Mouse (Mus musculus) lung, adult 2 months (tissue): Measurements from ENCODE around the gene Sidt1. TPM values are rescaled to one million over a fixed set of nuclear protein-coding genes. Genes with fewer than 3 reads are reported as not detected.
"Not testable (repeated sequence)": the region's sequence is repeated elsewhere in the genome, so short reads cannot be mapped to it uniquely, and the experiment has no call there.

Source experiments
- DNase-seq: peaks from one replicate; pipeline ENCODE4 v3.0.0; 2022
- H3K4me1 ChIP-seq: fragments of 200-500 bp; 2 replicates; pipeline ENCODE4 v1.6.1; 2011; ENCODE audit warnings: low read length; ENCODE audit not compliant: control insufficient read depth, insufficient read depth
- H3K4me3 ChIP-seq: fragments of 200-500 bp; replicated peaks from 2 replicates; pipeline ENCODE3; 2011; ENCODE audit warnings: low read depth, mild to moderate bottlenecking, control low read depth, low read length; ENCODE audit errors: extremely low read depth
- CTCF ChIP-seq: fragments of 200-500 bp; IDR thresholded peaks from 2 replicates; pipeline ENCODE4 v1.5.1; 2011; ENCODE audit warnings: mild to moderate bottlenecking, low read length, control low read depth; ENCODE audit not compliant: insufficient read depth
- POLR2A ChIP-seq: fragments of 200-500 bp; IDR thresholded peaks from 2 replicates; pipeline ENCODE4 v1.6.1; 2011; ENCODE audit warnings: low read depth, mild to moderate bottlenecking, control low read depth, low read length, borderline replicate concordance; ENCODE audit errors: extremely low read depth
- WGBS: fragments of 180-500 bp; shearing (Covaris S2); methylation state at CpG from one replicate; pipeline ENCODE4 v1.1.7; 2018; 5-methylcytosine and 5-hydroxymethylcytosine counted together
- polyA plus RNA-seq: library from polyadenylated mRNA; depleted of rRNA; stranded (reverse); fragments of >200 nt; gene quantifications from 2 replicates; pipeline ENCODE4 v1.2.3, GENCODE M21; 2012

Gene Sidt1
- polyA plus RNA-seq, 1 experiment = 4.3 TPM

DNA sequence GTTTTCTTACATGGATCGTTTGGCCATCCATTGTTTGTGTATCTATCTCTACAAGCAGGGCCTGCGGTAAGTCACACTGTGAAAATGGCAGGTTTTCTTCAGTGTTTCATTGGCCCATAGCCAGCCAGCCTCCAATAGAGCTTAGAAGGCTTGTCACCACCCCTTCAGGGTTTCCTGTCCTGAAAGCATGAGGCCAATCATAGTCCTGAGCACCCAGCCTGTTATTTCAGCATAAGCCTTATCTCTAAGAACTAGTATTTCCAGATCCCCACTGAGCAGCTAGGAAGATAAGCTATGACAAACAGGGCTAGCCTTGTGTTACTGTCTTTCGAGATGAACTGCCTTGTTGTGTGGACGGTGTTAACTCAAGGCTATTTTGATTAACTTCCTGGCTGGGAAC, 19.6 kb downstream of the Sidt1 start:
- WGBS = 38% methylated on average over 4 of the region's 4 CpGs
- no peaks in the 10 kb centered on the region for H3K4me1 ChIP-seq
- no peak overlapping the region for H3K4me3 ChIP-seq
- no peak for DNase-seq
- TF ChIP-seq POLR2A (no peak), CTCF (no peak)

DNA sequence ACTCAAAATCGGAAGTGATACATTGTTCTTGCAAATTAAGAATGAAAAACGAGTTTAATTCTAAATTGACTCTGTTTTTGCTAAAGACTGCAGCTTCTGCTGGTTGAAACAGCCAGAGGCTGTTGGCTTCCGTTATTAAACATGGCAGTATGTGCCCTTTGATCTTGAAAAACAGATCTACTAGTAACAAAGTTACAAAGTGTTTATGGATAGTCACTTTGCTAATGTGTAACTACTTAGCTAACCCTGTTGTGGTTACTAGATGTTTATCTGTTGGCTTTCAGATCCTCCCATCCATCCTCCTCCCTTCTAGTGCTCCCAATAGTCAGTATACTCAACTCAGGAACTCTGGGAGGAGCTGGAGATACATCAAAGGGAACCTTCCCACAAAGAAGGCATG, 27.4 kb downstream of the Sidt1 start:
- no peaks in the 10 kb centered on the region for H3K4me1 ChIP-seq
- H3K4me3 ChIP-seq = no peak overlapping the region
- TF ChIP-seq POLR2A (no peak), CTCF (no peak)
- 52% methylated on average over 3 of the region's 3 CpGs for WGBS
- no peak for DNase-seq

DNA sequence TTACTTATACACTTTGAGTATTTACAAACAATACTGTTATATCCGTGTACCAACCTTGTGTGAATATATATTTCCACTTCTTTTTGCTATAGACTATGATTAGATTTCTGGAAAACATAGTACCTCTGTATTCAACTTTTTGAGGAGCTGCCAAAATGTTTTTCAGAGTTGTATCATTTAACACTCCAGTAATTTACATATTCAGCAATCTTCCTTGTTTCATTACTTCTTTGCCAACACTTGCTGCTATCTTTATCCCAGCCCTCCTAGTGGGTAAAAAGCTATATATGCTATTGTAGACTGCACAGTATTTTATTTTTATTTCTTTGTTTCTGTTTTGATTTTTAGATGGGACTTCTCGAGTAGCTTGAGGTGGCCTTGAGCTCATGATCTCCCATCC, 29.2 kb downstream of the Sidt1 start:
- 66% methylated on average over 2 of the region's 2 CpGs for WGBS
- DNase-seq = no peak
- no peaks in the 10 kb centered on the region for H3K4me1 ChIP-seq
- H3K4me3 ChIP-seq = no peak overlapping the region
- TF ChIP-seq POLR2A (no peak), CTCF (no peak)

DNA sequence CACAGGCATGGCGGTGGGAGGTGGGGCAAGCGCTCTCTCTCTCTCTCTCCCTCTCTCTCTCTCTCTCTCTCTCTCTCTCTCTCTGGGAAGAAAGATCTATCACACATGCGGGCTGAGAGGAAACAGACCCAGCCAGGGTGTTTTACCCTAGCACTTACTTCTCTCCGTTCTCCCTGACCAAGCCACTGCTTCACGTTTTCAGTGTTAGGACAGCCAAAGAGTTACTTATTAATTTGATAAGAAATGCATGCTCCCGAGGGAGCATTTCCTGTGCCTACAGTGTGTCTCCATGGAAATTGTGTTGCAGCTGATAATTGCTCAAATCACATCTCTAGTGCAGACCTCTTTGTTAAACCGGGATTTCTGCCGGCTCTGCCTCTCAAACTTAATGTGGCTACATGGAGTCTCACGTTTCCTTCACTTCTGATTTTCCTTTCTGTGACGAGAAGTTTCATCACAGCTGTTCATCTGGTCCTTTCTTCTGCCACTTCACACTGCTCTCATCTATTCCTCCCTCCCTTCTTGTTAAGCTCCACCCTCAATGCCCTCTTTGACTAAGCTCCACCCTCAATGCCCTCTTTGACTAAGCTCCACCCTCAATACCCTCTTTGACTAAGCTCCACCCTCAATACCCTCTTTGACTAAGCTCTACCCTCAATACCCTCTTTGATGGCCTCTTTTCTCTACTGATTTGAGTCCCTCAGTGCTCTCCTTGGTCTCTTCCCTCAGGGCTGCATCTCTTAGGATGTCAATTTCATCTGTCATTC, 30.7 kb downstream of the Sidt1 start:
- Histone ChIP-seq H3K4me1 (no peaks in the 10 kb centered on the region), H3K4me3 (no peak overlapping the region)
- WGBS = 42% methylated on average over 10 of the region's 10 CpGs
- TF ChIP-seq POLR2A (no peak), CTCF (no peak)
- no peak for DNase-seq

DNA sequence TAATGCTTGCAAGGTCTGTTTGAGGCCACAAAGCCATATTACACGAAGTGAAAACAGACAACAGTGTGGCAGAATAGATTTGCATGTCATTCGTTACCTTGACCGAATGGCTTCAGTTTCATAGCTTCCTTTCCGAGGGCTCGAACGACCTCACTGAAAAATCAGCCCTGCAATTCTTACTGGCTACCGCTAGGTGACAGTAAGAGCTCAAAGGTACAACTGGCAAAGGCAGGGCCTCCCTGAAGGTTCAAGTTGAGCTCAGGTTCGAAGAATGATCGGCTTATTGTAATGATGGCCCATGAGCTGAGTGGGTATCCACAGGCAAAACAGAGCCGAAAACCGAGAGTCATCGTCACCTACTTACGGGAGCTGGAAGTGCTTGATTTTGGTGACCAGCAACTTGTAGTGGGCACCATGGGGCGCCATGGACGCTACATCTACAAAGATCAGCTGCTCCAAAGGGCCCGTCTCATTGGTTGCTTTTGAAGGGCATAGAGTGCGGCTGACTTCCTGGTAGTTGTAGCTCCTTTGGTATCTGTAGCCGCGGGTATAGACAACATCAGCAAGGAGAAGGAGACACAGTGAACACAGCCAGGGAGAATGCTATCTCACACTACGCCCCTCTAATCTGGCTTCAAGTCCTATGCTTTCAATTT, 33.4 kb downstream of the Sidt1 start:
- no peak for DNase-seq
- H3K4me1 ChIP-seq = no peaks in the 10 kb centered on the region
- 82% methylated on average over 20 of the region's 20 CpGs for WGBS
- no peak overlapping the region for H3K4me3 ChIP-seq
- TF ChIP-seq POLR2A = no peak
- peak; percentile 49 for TF ChIP-seq CTCF

DNA sequence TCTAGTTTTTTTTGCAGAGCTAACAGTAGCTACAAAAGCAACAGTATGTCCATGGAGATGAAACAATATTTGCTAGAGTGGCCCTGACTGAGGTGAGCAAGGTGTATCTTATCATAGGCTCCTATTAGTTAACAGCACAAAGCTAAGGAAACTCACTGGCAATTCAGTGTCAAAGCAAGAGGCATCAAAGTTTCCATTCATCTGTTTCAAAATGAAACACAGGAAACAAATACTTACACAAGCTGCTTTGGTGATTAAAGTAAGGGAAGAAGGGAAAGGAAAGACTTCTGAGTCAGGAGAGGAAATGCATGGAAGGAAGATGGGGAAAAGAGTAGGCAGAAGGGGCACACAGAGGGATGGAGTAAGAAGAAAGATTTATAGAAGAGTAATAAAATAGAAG, 39.0 kb downstream of the Sidt1 start:
- no peak for DNase-seq
- TF ChIP-seq POLR2A = no peak
- no peak for TF ChIP-seq CTCF
- Histone ChIP-seq H3K4me3 (no peak overlapping the region), H3K4me1 (no peaks in the 10 kb centered on the region)

DNA sequence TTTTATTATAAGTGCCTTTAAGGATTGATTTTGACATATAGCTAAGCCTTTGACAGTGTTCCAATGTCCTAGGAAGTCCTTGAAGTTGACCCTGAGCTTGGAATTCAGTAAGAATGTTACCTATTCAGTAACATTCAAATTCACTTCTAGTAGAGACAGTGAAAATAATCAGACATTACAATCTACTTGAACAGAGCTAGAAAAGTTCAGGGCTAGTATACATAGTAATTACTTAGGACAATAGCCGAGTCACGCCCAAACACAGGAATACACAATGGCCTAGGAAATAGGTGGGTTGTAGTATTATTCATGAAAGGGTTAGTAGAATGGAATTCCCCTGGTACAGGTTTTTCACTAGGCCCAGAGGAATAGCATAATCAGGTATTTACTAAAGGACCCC, 40.3 kb downstream of the Sidt1 start:
- not testable (repeated sequence) for DNase-seq, H3K4me3 ChIP-seq, H3K4me1 ChIP-seq
- 94% methylated on average over 2 of the region's 2 CpGs for WGBS

DNA sequence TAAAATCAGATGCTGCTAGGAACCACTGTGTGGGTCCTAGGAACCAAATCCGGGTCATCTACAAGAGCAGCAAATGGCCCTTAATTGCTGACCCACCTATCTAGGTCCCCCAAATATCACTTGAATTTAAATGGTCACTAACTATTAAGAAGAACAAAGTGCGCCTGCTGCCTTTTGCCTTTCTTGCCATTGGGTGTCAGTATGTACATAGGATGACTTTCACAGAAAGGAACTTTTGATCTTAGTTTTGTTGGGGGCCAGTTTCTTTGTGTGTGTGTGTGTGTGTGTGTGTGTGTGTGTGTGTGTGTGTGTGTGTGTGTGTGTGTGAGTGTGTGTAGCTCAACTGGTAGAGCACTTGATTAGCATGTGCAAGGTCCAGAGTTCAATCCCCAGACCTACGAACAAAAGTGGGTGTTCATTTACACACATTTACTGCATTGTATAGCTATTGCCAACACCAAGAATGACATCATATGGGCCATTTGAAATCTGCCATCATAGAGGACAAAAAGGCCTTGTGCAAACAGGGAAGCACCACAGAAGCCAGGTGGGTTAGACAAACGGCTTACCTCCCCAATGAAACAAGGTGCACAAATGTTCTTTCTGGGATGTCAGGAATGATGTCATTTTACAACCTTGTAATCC, 43.9 kb downstream of the Sidt1 start:
- TF ChIP-seq POLR2A = no peak
- TF ChIP-seq CTCF = no peak

DNA sequence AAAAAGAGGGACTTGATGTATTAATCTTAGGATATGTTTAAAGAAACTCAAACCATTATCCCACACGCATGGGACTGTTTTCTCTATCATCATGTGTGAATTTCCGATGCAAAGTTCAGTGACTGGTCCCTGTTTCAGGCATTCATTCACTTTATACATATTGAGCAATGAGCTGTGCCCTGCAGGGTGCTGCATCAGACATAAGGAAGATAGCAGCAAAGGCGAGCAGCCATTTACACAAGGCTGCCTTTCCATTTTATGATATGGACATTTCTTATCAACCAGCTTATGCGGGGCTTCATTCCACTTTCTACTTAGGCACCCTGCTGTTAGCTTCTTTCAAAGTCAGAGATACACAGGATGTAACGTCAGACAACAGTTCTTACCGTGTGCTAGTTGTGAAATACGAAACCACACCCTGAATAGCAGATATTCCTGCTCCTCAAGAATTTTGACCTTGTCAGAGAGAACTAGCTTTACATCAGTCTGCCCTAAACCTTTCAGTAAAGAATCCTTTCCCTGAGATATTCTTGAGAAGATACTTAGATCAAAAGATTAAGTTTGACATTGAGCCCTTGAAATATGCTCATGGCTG, 45.5 kb downstream of the Sidt1 start:
- WGBS = 48% methylated on average over 7 of the region's 7 CpGs
- TF ChIP-seq POLR2A = no peak
- H3K4me1 ChIP-seq = no peaks in the 10 kb centered on the region
- no peak overlapping the region for H3K4me3 ChIP-seq
- no peak for DNase-seq

More for the DNA sequence above, 43.9 kb downstream of the Sidt1 start:
- DNase-seq = no peak
- no peaks in the 10 kb centered on the region for H3K4me1 ChIP-seq
- H3K4me3 ChIP-seq = no peak overlapping the region
- 78% methylated on average over 4 of the region's 4 CpGs for WGBS
